Mouse (Mus musculus): ENCODE results near the gene 5730596B20Rik.

- TF ChIP-seq CTCF (IDR thresholded peaks at IDR 0.05; ENCODE audit: low read depth) (no peak), EP300 (IDR thresholded peaks at IDR 0.05; ENCODE audit: low read depth) (no peak)
These were observed 38.7 kb downstream of the 5730596B20Rik start for GRCm38 (mm10) chr6:52215771-52216535.
